Mouse (Mus musculus) forebrain, embryonic 10.5 days (tissue): ENCODE measurements around the gene Cldn15. TPM values are rescaled to one million over a fixed set of nuclear protein-coding genes. Genes with fewer than 3 reads are reported as not detected.
"Not testable (repeated sequence)": the region's sequence is repeated elsewhere in the genome, so short reads cannot be mapped to it uniquely, and the experiment has no call there.

Experiments
- DNase-seq: peaks from one replicate; pipeline ENCODE4 v3.0.0-alpha.2; 2017; ENCODE audit warnings: low spot score; ENCODE audit errors: extremely low spot score
- H3K27ac ChIP-seq: fragments of 300-500 bp; sonication (generic); 2 replicates; pipeline ENCODE4 v1.5.1; 2016; ENCODE audit warnings: mild to moderate bottlenecking
- H3K27me3 ChIP-seq: fragments of 300-500 bp; sonication (generic); 2 replicates; pipeline ENCODE4 v1.6.1; 2016; ENCODE audit warnings: mild to moderate bottlenecking; ENCODE audit not compliant: poor library complexity, severe bottlenecking
- H3K36me3 ChIP-seq: fragments of 300-500 bp; sonication (generic); replicated peaks from 2 replicates; pipeline ENCODE4 v1.6.1; 2016; ENCODE audit warnings: mild to moderate bottlenecking, moderate library complexity
- H3K4me1 ChIP-seq: fragments of 300-500 bp; sonication (generic); 2 replicates; pipeline ENCODE4 v1.6.1; 2016
- H3K4me3 ChIP-seq: fragments of 300-500 bp; sonication (generic); 2 replicates; pipeline ENCODE4 v1.5.1; 2016; ENCODE audit warnings: mild to moderate bottlenecking, moderate library complexity
- H3K9me3 ChIP-seq: fragments of 300-500 bp; sonication (generic); 2 replicates; pipeline ENCODE4 v1.6.1; 2016; ENCODE audit warnings: mild to moderate bottlenecking, moderate library complexity
- WGBS: fragments of 180-500 bp; shearing (Covaris S2); methylation state at CpG from one replicate; pipeline ENCODE4 v1.1.7; 2016; 5-methylcytosine and 5-hydroxymethylcytosine counted together
- polyA plus RNA-seq: library from polyadenylated mRNA; unstranded; fragments of >200 nt; fragmentation: Nextera tagmentation; extraction: Ambion mirVana; gene quantifications from 2 replicates; pipeline ENCODE4 v1.2.1, GENCODE M21; 2016

The Cldn15 gene
- polyA plus RNA-seq, 1 experiment from 2014 or later, result 0.35 TPM

- no peaks in the 10 kb centered on the region for H3K36me3 ChIP-seq
- H3K4me3 ChIP-seq, result no peak overlapping the region
- 0 out of 2 replicates have a peak, but pooled peaks cover 2% of the 10 kb centered on the region for H3K9me3 ChIP-seq
- no peak overlapping the region for H3K27ac ChIP-seq
- DNase-seq, result no peak
- no peaks in the 10 kb centered on the region for H3K27me3 ChIP-seq
- no peaks in the 10 kb centered on the region for H3K4me1 ChIP-seq
- WGBS, result 87% methylated on average over 6 of the region's 6 CpGs
Observed at GRCm38 (mm10) chr5:136936750-136937149, 29.7 kb upstream of the Cldn15 start.

- no peak for DNase-seq
- Histone ChIP-seq H3K27ac (no peak overlapping the region), H3K4me1 (peaks cover 4% of the 10 kb centered on the region), H3K9me3 (0 out of 2 replicates have a peak, but pooled peaks cover 2% of the 10 kb centered on the region), H3K4me3 (no peak overlapping the region), H3K27me3 (no peaks in the 10 kb centered on the region), H3K36me3 (no peaks in the 10 kb centered on the region)
- 95% methylated on average over 5 of the region's 5 CpGs for WGBS
Observed at GRCm38 (mm10) chr5:136937621-136938020, 28.8 kb upstream of the Cldn15 start.

DNA sequence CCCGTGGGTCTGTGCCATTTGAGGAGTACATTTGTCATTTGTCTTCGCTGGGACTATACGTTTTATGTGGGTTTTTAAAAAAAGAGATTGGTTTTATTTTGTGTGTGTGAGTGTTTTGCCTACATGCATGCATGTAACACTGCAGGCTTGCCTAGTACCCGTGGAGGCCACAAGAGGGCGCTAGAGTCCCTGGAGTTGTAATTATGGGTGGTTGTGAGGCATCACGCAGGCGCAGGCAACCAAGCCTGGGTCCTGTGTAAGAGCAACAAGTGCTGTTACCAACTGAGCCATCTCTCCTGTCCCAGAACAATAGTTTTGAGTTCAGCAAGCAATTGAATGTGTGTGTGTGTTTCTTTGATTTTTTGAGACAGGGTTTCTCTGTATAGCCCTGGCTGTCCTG, 27.1 kb upstream of the Cldn15 start:
- no peak for DNase-seq
- Histone ChIP-seq H3K4me3 (no peak overlapping the region), H3K27me3 (no peaks in the 10 kb centered on the region), H3K36me3 (no peaks in the 10 kb centered on the region), H3K27ac (no peak overlapping the region), H3K4me1 (peaks cover 7% of the 10 kb centered on the region), H3K9me3 (0 out of 2 replicates have a peak, but pooled peaks cover 2% of the 10 kb centered on the region)
- WGBS, result 72% methylated on average over 7 of the region's 7 CpGs

- H3K27ac ChIP-seq, DNase-seq, H3K36me3 ChIP-seq, H3K27me3 ChIP-seq, H3K9me3 ChIP-seq, H3K4me3 ChIP-seq, H3K4me1 ChIP-seq: not testable (repeated sequence)
- WGBS, result 89% methylated on average over 6 of the region's 6 CpGs
Observed at GRCm38 (mm10) chr5:136940029-136940428, 26.4 kb upstream of the Cldn15 start.

GRCm38 (mm10) chr5:136940845-136941560, 25.4 kb upstream of the Cldn15 start:
- Histone ChIP-seq H3K27ac (no peak overlapping the region), H3K27me3 (no peaks in the 10 kb centered on the region), H3K4me1 (peaks cover 7% of the 10 kb centered on the region), H3K36me3 (no peaks in the 10 kb centered on the region), H3K9me3 (0 out of 2 replicates have a peak, but pooled peaks cover 2% of the 10 kb centered on the region), H3K4me3 (no peak overlapping the region)
- DNase-seq, result no peak
- WGBS, result 89% methylated on average over 12 of the region's 12 CpGs

- Histone ChIP-seq H3K36me3 (no peaks in the 10 kb centered on the region), H3K9me3 (0 out of 2 replicates have a peak, but pooled peaks cover 2% of the 10 kb centered on the region), H3K4me1 (peaks cover 7% of the 10 kb centered on the region), H3K27ac (no peak overlapping the region), H3K27me3 (no peaks in the 10 kb centered on the region), H3K4me3 (no peak overlapping the region)
- WGBS, result 83% methylated on average over 3 of the region's 3 CpGs
- DNase-seq, result no peak
Observed at GRCm38 (mm10) chr5:136942781-136943180, 23.6 kb upstream of the Cldn15 start.

GRCm38 (mm10) chr5:136943382-136943781, 23.0 kb upstream of the Cldn15 start:
- Histone ChIP-seq H3K4me3 (no peak overlapping the region), H3K27me3 (no peaks in the 10 kb centered on the region), H3K9me3 (0 out of 2 replicates have a peak, but pooled peaks cover 2% of the 10 kb centered on the region), H3K36me3 (no peaks in the 10 kb centered on the region), H3K4me1 (peaks cover 7% of the 10 kb centered on the region), H3K27ac (no peak overlapping the region)
- WGBS, result 80% methylated on average over 2 of the region's 2 CpGs
- no peak for DNase-seq

- no peaks in the 10 kb centered on the region for H3K9me3 ChIP-seq
- DNase-seq, result no peak
- H3K27me3 ChIP-seq, result no peaks in the 10 kb centered on the region
- no peak overlapping the region for H3K4me3 ChIP-seq
- peaks cover 7% of the 10 kb centered on the region for H3K4me1 ChIP-seq
- WGBS, result 83% methylated on average over 12 of the region's 12 CpGs
- no peaks in the 10 kb centered on the region for H3K36me3 ChIP-seq
- no peak overlapping the region for H3K27ac ChIP-seq
Observed at GRCm38 (mm10) chr5:136945084-136945483, 21.3 kb upstream of the Cldn15 start.

DNA sequence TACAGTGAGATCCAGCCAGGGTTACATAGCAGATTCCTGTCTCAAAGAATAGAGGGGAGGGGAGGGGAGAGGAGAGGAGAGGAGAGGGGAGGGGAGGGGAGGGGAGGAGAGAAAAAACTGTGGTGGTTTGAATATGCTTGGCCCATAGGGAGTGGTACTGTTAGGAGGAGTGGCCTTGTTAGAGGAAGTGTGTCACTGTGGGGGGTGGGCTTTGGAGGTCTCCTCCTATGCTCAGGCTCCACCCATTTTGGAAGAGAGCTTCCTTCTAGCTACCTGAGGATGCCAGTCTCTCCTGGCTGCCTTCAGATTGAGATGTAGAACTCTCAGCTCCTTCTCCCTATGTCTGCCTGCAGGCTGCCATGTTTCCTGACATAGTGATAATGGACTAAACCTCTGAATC, 18.5 kb upstream of the Cldn15 start:
- peaks cover 7% of the 10 kb centered on the region for H3K4me1 ChIP-seq
- H3K27ac ChIP-seq, result no peak overlapping the region
- H3K4me3 ChIP-seq, result no peak overlapping the region
- no peak for DNase-seq
- no peaks in the 10 kb centered on the region for H3K27me3 ChIP-seq
- no peaks in the 10 kb centered on the region for H3K36me3 ChIP-seq
- no peaks in the 10 kb centered on the region for H3K9me3 ChIP-seq

- 91% methylated on average over 14 of the region's 14 CpGs for WGBS
- not testable (repeated sequence) for H3K27me3 ChIP-seq
Observed at GRCm38 (mm10) chr5:136949551-136950336, 16.7 kb upstream of the Cldn15 start.

DNA sequence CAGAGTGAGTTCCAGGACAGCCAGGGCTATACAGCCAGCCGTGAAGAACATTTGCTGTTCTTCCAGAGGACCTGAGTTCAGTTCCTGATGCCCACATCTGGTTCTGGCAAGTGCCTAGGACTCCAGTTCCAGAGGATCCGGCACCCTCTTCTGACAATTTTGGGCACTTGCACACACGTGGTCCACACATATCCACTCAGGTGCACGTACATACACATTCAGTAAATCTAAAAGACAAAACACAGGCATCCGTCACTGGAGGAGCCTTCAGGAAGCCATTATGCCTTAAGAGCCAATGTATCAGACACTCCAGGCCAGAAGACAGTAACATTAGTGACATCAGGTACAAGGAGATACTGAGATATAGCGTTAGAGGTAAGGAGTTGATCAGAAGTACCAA, 15.9 kb upstream of the Cldn15 start:
- no peak for DNase-seq
- Histone ChIP-seq H3K27ac (no peak overlapping the region), H3K4me3 (no peak overlapping the region), H3K27me3 (no peaks in the 10 kb centered on the region), H3K9me3 (no peaks in the 10 kb centered on the region), H3K4me1 (peaks cover 21% of the 10 kb centered on the region), H3K36me3 (peaks cover 7% of the 10 kb centered on the region)
- WGBS, result 92% methylated on average over 6 of the region's 6 CpGs

More at GRCm38 (mm10) chr5:136949551-136950336, 16.7 kb upstream of the Cldn15 start:
- not testable (repeated sequence) for H3K4me3 ChIP-seq, DNase-seq, H3K36me3 ChIP-seq, H3K27ac ChIP-seq, H3K9me3 ChIP-seq
- peaks cover 20% of the 10 kb centered on the region for H3K4me1 ChIP-seq

GRCm38 (mm10) chr5:136952153-136952552, 14.3 kb upstream of the Cldn15 start:
- WGBS, result 81% methylated on average over 4 of the region's 4 CpGs
- peaks cover 21% of the 10 kb centered on the region for H3K4me1 ChIP-seq
- H3K4me3 ChIP-seq, result peak overlapping the region; percentile 69; the same call in 1 of the 2 replicates
- H3K9me3 ChIP-seq, result no peaks in the 10 kb centered on the region
- H3K27me3 ChIP-seq, result no peaks in the 10 kb centered on the region
- H3K36me3 ChIP-seq, result peaks cover 20% of the 10 kb centered on the region
- H3K27ac ChIP-seq, result no peak overlapping the region
- no peak for DNase-seq

DNA sequence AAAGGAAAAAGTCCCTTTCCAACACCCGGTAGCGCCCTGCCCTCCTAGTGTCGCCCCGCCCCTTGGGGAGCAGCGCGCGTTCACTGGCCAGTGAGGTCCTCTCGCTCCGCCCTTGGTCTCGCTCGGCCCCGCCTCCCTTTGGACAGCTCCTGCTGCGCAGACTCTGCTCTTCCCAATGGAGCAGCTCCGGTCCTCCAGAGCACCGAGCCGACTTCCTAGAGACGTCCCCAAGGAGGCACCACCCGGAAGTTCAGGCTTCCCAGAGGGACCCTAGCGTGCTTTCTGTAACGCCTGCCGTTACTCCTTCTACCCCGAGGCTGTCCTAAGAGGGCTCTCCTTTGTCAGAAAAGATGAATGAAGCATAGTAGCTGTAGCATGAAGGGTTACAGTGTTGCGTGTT, 13.4 kb upstream of the Cldn15 start, which contains the start of gene Fis1:
Gene Fis1 (plus strand): TSS at position 261 of the 400 bp plus-strand sequence.
- H3K27ac ChIP-seq, result peak within 1 kb of the TSS; percentile 86
- no peaks in the 10 kb centered on the region for H3K27me3 ChIP-seq
- H3K36me3 ChIP-seq, result peaks cover 27% of the 10 kb centered on the region
- H3K4me1 ChIP-seq, result peaks cover 21% of the 10 kb centered on the region
- DNase-seq, result peak; percentile 98
- H3K4me3 ChIP-seq, result peak within 1 kb of the TSS; percentile 69
- WGBS, result under 1% methylated on average over 23 of the region's 23 CpGs
- no peaks in the 10 kb centered on the region for H3K9me3 ChIP-seq
